Mouse (Mus musculus) limb, embryonic 10.5 days (tissue): ENCODE results near the gene Gas2. TPM values are rescaled to one million over a fixed set of nuclear protein-coding genes. Genes with fewer than 3 reads are reported as not detected.

Source experiments
- DNase-seq: peaks from one replicate; pipeline ENCODE4 v3.0.0-alpha.2; 2017; ENCODE audit warnings: low spot score
- H3K27ac ChIP-seq: fragments of 300-500 bp; sonication (generic); 2 replicates; pipeline ENCODE4 v1.5.1; 2016; ENCODE audit warnings: mild to moderate bottlenecking
- H3K27me3 ChIP-seq: fragments of 300-500 bp; sonication (generic); 2 replicates; pipeline ENCODE4 v1.6.1; 2016; ENCODE audit warnings: low read depth, mild to moderate bottlenecking; ENCODE audit not compliant: poor library complexity, severe bottlenecking
- H3K36me3 ChIP-seq: fragments of 300-500 bp; sonication (generic); 2 replicates; pipeline ENCODE4 v1.6.1; 2016; ENCODE audit warnings: mild to moderate bottlenecking, moderate library complexity
- H3K4me1 ChIP-seq: fragments of 300-500 bp; sonication (generic); 2 replicates; pipeline ENCODE4 v1.6.1; 2016
- H3K4me3 ChIP-seq: fragments of 300-500 bp; sonication (generic); 2 replicates; pipeline ENCODE4 v1.5.1; 2016; ENCODE audit warnings: mild to moderate bottlenecking, moderate library complexity
- H3K9me3 ChIP-seq: fragments of 300-500 bp; sonication (generic); replicated peaks from 2 replicates; pipeline ENCODE4 v1.6.1; 2016; ENCODE audit warnings: mild to moderate bottlenecking
- WGBS: fragments of 180-500 bp; shearing (Covaris S2); methylation state at CpG from one replicate; pipeline ENCODE4 v1.1.7; 2016; 5-methylcytosine and 5-hydroxymethylcytosine counted together
- polyA plus RNA-seq: library from polyadenylated mRNA; unstranded; fragments of >200 nt; fragmentation: Nextera tagmentation; extraction: Ambion mirVana; gene quantifications from 2 replicates; pipeline ENCODE4 v1.2.1, GENCODE M21; 2016

The Gas2 gene
- polyA plus RNA-seq, 1 experiment from 2014 or later, result 72.4 TPM

- WGBS, result under 1% methylated on average over 43 of the region's 43 CpGs
- peaks cover 45% of the 10 kb centered on the region for H3K36me3 ChIP-seq
- peaks cover 42% of the 10 kb centered on the region for H3K4me1 ChIP-seq
Observed at GRCm38 (mm10) chr7:51862097-51862492, 280 bp downstream of the Gas2 start, which contains the start of gene Fancf. Fancf (minus strand) TSS chr7:51862267.

GRCm38 (mm10) chr7:51862842-51863241 is 1.0 kb downstream of the Gas2 start:
- Histone ChIP-seq H3K4me3 (peak overlapping the region; percentile 74), H3K4me1 (peaks cover 45% of the 10 kb centered on the region), H3K27ac (peak overlapping the region; percentile 99), H3K36me3 (peaks cover 39% of the 10 kb centered on the region), H3K27me3 (no peaks in the 10 kb centered on the region), H3K9me3 (no peaks in the 10 kb centered on the region)
- no peak for DNase-seq
- 58% methylated on average over 3 of the region's 3 CpGs for WGBS

More at GRCm38 (mm10) chr7:51862097-51862492, 280 bp downstream of the Gas2 start, which contains the start of gene Fancf:
- no peaks in the 10 kb centered on the region for H3K9me3 ChIP-seq
- H3K4me3 ChIP-seq, result peak within 1 kb of the TSS; percentile 74
- H3K27me3 ChIP-seq, result no peaks in the 10 kb centered on the region
- H3K27ac ChIP-seq, result peak within 1 kb of the TSS; percentile 99
- DNase-seq, result peak; percentile 95

- Histone ChIP-seq H3K27ac (peak overlapping the region; percentile 59; the same call in 1 of the 2 replicates), H3K4me1 (peaks cover 45% of the 10 kb centered on the region), H3K9me3 (no peaks in the 10 kb centered on the region), H3K27me3 (no peaks in the 10 kb centered on the region), H3K36me3 (peaks cover 26% of the 10 kb centered on the region), H3K4me3 (no peak overlapping the region)
- DNase-seq, result no peak
- WGBS, result 76% methylated on average over 1 of the region's 1 CpGs
Observed at GRCm38 (mm10) chr7:51865336-51865735, 3.5 kb downstream of the Gas2 start.

- no peak for DNase-seq
- WGBS, result 91% methylated on average over 1 of the region's 1 CpGs
- Histone ChIP-seq H3K4me3 (no peak overlapping the region), H3K9me3 (no peaks in the 10 kb centered on the region), H3K27me3 (no peaks in the 10 kb centered on the region), H3K27ac (no peak overlapping the region), H3K4me1 (peaks cover 31% of the 10 kb centered on the region), H3K36me3 (peaks cover 21% of the 10 kb centered on the region)
Observed at GRCm38 (mm10) chr7:51867983-51868382, 6.2 kb downstream of the Gas2 start.

GRCm38 (mm10) chr7:51872041-51872440 is 10.2 kb downstream of the Gas2 start:
- 86% methylated on average over 1 of the region's 1 CpGs for WGBS
- H3K27me3 ChIP-seq, result no peaks in the 10 kb centered on the region
- peaks cover 2% of the 10 kb centered on the region; the same call in 1 of the 2 replicates for H3K4me1 ChIP-seq
- DNase-seq, result no peak
- no peak overlapping the region for H3K27ac ChIP-seq
- H3K9me3 ChIP-seq, result no peaks in the 10 kb centered on the region
- H3K4me3 ChIP-seq, result no peak overlapping the region
- H3K36me3 ChIP-seq, result peaks cover 12% of the 10 kb centered on the region

- peaks cover 12% of the 10 kb centered on the region for H3K36me3 ChIP-seq
- no peak overlapping the region for H3K4me3 ChIP-seq
- H3K27ac ChIP-seq, result no peak overlapping the region
- peaks cover 2% of the 10 kb centered on the region; the same call in 1 of the 2 replicates for H3K4me1 ChIP-seq
- H3K9me3 ChIP-seq, result no peaks in the 10 kb centered on the region
- H3K27me3 ChIP-seq, result no peaks in the 10 kb centered on the region
- no peak for DNase-seq
Observed at GRCm38 (mm10) chr7:51872597-51872996, 10.8 kb downstream of the Gas2 start.

- H3K4me1 ChIP-seq, result peaks cover 31% of the 10 kb centered on the region
- no peak for DNase-seq
- no peaks in the 10 kb centered on the region for H3K27me3 ChIP-seq
- no peaks in the 10 kb centered on the region for H3K9me3 ChIP-seq
- H3K36me3 ChIP-seq, result 0 out of 2 replicates have a peak, but pooled peaks cover under 1% of the 10 kb centered on the region
- H3K27ac ChIP-seq, result no peak overlapping the region
- H3K4me3 ChIP-seq, result no peak overlapping the region
Observed at GRCm38 (mm10) chr7:51876316-51876715, 14.5 kb downstream of the Gas2 start.

- H3K36me3 ChIP-seq, result no peaks in the 10 kb centered on the region
- H3K4me1 ChIP-seq, result peaks cover 31% of the 10 kb centered on the region
- peak overlapping the region; percentile 61 for H3K4me3 ChIP-seq
- peak overlapping the region; percentile 97 for H3K27ac ChIP-seq
- H3K9me3 ChIP-seq, result no peaks in the 10 kb centered on the region
- WGBS, result 1% methylated on average over 8 of the region's 8 CpGs
- peak; percentile 46 for DNase-seq
- no peaks in the 10 kb centered on the region for H3K27me3 ChIP-seq
Observed at GRCm38 (mm10) chr7:51878730-51879129, 16.9 kb downstream of the Gas2 start.

- WGBS, result under 1% methylated on average over 17 of the region's 17 CpGs
- Histone ChIP-seq H3K4me3 (peak overlapping the region; percentile 61), H3K9me3 (no peaks in the 10 kb centered on the region), H3K4me1 (peaks cover 31% of the 10 kb centered on the region), H3K27ac (peak overlapping the region; percentile 97), H3K27me3 (no peaks in the 10 kb centered on the region), H3K36me3 (no peaks in the 10 kb centered on the region)
- peak; percentile 75 for DNase-seq
Observed at GRCm38 (mm10) chr7:51879136-51879723, 17.4 kb downstream of the Gas2 start.

GRCm38 (mm10) chr7:51880121-51880520 is 18.3 kb downstream of the Gas2 start:
- Histone ChIP-seq H3K27me3 (no peaks in the 10 kb centered on the region), H3K4me3 (peak overlapping the region; percentile 61; the same call in 1 of the 2 replicates), H3K27ac (peak overlapping the region; percentile 97), H3K36me3 (no peaks in the 10 kb centered on the region), H3K9me3 (no peaks in the 10 kb centered on the region), H3K4me1 (peaks cover 31% of the 10 kb centered on the region)
- DNase-seq, result no peak
- WGBS, result 82% methylated on average over 4 of the region's 4 CpGs

- DNase-seq, result no peak
- Histone ChIP-seq H3K4me1 (peaks cover 22% of the 10 kb centered on the region), H3K4me3 (no peak overlapping the region), H3K9me3 (no peaks in the 10 kb centered on the region), H3K27ac (no peak overlapping the region), H3K27me3 (no peaks in the 10 kb centered on the region), H3K36me3 (no peaks in the 10 kb centered on the region)
- WGBS, result 72% methylated on average over 3 of the region's 3 CpGs
Observed at GRCm38 (mm10) chr7:51885345-51885744, 23.5 kb downstream of the Gas2 start.

GRCm38 (mm10) chr7:51887678-51888567 is 26.1 kb downstream of the Gas2 start:
- Histone ChIP-seq H3K27me3 (no peaks in the 10 kb centered on the region), H3K4me3 (no peak overlapping the region), H3K27ac (peak overlapping the region; percentile 64), H3K4me1 (peaks cover 30% of the 10 kb centered on the region), H3K9me3 (no peaks in the 10 kb centered on the region), H3K36me3 (no peaks in the 10 kb centered on the region)
- peak; percentile 35 for DNase-seq
- WGBS, result 70% methylated on average over 11 of the region's 11 CpGs

- Histone ChIP-seq H3K4me3 (no peak overlapping the region), H3K9me3 (no peaks in the 10 kb centered on the region), H3K4me1 (peaks cover 40% of the 10 kb centered on the region), H3K36me3 (no peaks in the 10 kb centered on the region), H3K27me3 (no peaks in the 10 kb centered on the region), H3K27ac (no peak overlapping the region)
- WGBS, result 92% methylated on average over 7 of the region's 7 CpGs
- no peak for DNase-seq
Observed at GRCm38 (mm10) chr7:51889601-51890000, 27.8 kb downstream of the Gas2 start.
